Mouse (Mus musculus) heart, postnatal 0 days (tissue): ENCODE measurements around the gene Cnn2.
A peak's percentile ranks its signal among the peaks of the same experiment; 100 is the strongest.

Experiments used
- CTCF ChIP-seq: IDR thresholded peaks from 2 replicates; pipeline ENCODE4 v1.5.1; 2016; ENCODE audit warnings: antibody characterized with exemption, control low read depth, low read depth
- EP300 ChIP-seq: IDR thresholded peaks from 2 replicates; pipeline ENCODE4 v1.6.1; 2016; ENCODE audit warnings: antibody characterized with exemption, low read depth

DNA sequence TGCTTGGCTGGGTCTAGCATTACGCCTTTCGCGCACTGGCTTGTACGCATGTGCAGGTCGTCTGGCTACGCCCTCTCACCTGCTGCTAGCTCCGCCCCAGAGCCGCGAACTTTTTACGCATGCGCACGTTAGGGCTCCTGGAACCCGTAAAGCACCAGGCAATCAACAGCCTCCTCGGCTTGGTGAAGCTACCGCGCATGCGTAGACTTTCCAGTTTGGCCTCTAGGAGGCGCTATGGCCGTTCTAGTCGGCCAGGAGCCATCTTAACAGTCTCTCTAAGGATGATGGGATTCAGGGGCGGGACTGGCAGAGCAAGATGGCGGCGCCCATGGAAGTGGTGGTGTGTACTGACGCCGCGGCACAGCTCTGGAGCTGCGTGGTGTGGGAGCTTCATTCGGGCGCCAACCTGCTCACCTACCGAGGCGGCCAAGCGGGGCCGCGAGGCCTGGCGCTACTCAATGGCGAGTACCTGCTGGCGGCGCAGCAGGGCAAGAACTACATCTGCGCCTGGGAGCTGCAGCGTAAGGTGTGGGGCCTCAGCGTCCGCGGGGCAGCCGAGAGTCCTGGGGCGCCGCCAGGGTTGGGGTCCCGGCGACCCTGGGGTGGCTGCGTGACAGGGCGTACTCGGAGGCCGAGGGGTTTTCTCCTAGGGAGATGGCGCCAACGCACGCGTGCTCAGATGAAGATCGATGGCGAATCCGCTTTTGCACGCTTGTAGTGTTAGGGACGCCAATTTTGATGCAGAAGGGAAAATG is 28.4 kb upstream of the Cnn2 start, which contains the start of gene Wdr18:
- TF ChIP-seq CTCF (peak; percentile 99), EP300 (no peak)
